Mouse (Mus musculus): ENCODE data around the gene Frs2.

GRCm38 (mm10) chr10:117040355-117040754 lies 108.0 kb downstream of the Frs2 start:
- TF ChIP-seq CTCF (IDR thresholded peaks at IDR 0.05; ENCODE audit: low read depth, low read length) (no peak), GATA1 (IDR thresholded peaks at IDR 0.05; ENCODE audit: borderline replicate concordance, low read length) (no peak)
